Mouse (Mus musculus): ENCODE results near the gene Hnrnph3. TPM values are rescaled to one million over a fixed set of nuclear protein-coding genes. Genes with fewer than 3 reads are reported as not detected.

The Hnrnph3 gene
- polyA plus RNA-seq, 1 experiment: 83.8 TPM

- no peak overlapping the region for H3K4me3 ChIP-seq (ENCODE audit: control insufficient read depth, low read depth, low read length)
- H3K4me1 ChIP-seq (ENCODE audit: control insufficient read depth, insufficient read depth, low read length): no peaks in the 10 kb centered on the region
- H3K36me3 ChIP-seq (ENCODE audit: control insufficient read depth, insufficient read depth, low read length): no peaks in the 10 kb centered on the region
- no peaks in the 10 kb centered on the region for H3K27me3 ChIP-seq (ENCODE audit: control insufficient read depth, insufficient read depth, low read length)
- TF ChIP-seq CTCF (IDR thresholded peaks at IDR 0.05; ENCODE audit: control insufficient read depth, insufficient read depth, insufficient replicate concordance, low read depth, low read length): no peak
- TF ChIP-seq POLR2A (IDR thresholded peaks at IDR 0.05; ENCODE audit: control insufficient read depth, low read depth, low read length): no peak
- no peak overlapping the region for H3K27ac ChIP-seq (ENCODE audit: control insufficient read depth, insufficient read depth, low read depth, low read length)
Observed at GRCm38 (mm10) chr10:62965796-62966195, 58.2 kb downstream of the Hnrnph3 start.

Other genes starting within 250 kb of the Hnrnph3 start
- 79.8 and 94.1 TPM in 2 replicates for gene Ccar1, start 231.9 kb downstream of the Hnrnph3 start, polyA plus RNA-seq (2012; rRNA removed)
- gene Tet1, start 115.2 kb downstream of the Hnrnph3 start, polyA plus RNA-seq (2012; rRNA removed): 0.10 and 0.11 TPM in 2 replicates
- 4.6 and 4.7 TPM in 2 replicates for gene Slc25a16, start 103.6 kb downstream of the Hnrnph3 start, polyA plus RNA-seq (2012; rRNA removed)
- gene Dna2, start 77.2 kb downstream of the Hnrnph3 start, polyA plus RNA-seq (2012; rRNA removed): 3.6 and 3.7 TPM in 2 replicates
- 0.77 and 1.2 TPM in 2 replicates for gene Rufy2, start 44.0 kb downstream of the Hnrnph3 start, polyA plus RNA-seq (2012; rRNA removed)
- gene Pbld2, start 98 bp upstream of the Hnrnph3 start, polyA plus RNA-seq (2012; rRNA removed): 4.0 and 6.0 TPM in 2 replicates
- 0.53 and 0.57 TPM in 2 replicates for gene Pbld1, start 35.9 kb upstream of the Hnrnph3 start, polyA plus RNA-seq (2012; rRNA removed)
- gene Atoh7, start 75.4 kb upstream of the Hnrnph3 start, polyA plus RNA-seq (2012; rRNA removed): not detected in 2 replicates
- gene Mypn, start 179.7 kb upstream of the Hnrnph3 start, polyA plus RNA-seq (2012; rRNA removed): 3.2 and 3.5 TPM in 2 replicates
- gene Herc4, start 219.6 kb upstream of the Hnrnph3 start, polyA plus RNA-seq (2012; rRNA removed): 60.8 and 71.4 TPM in 2 replicates